Mouse (Mus musculus) myocyte (in vitro differentiated cells): ENCODE data around the gene Nexn. TPM values are rescaled to one million over a fixed set of nuclear protein-coding genes. Genes with fewer than 3 reads are reported as not detected.

Experiments used
- H3K27me3 ChIP-seq: one replicate; pipeline ENCODE4 v1.6.1; 2011; ENCODE audit not compliant: control insufficient read depth, insufficient read depth, insufficient read length
- H3K36me3 ChIP-seq: one replicate; pipeline ENCODE4 v1.6.1; 2011; ENCODE audit not compliant: control insufficient read depth, insufficient read depth
- H3K4me2 ChIP-seq: one replicate; pipeline ENCODE4 v1.6.1; 2011; ENCODE audit warnings: low read depth, control low read depth
- H3K4me3 ChIP-seq: one replicate; pipeline ENCODE4 v1.5.1; 2011; ENCODE audit warnings: mild to moderate bottlenecking, control low read depth, moderate library complexity
- H3K79me2 ChIP-seq: one replicate; pipeline ENCODE4 v1.6.1; 2011; ENCODE audit not compliant: control insufficient read depth, insufficient read depth
- H3ac ChIP-seq: one replicate; pipeline ENCODE4 v1.6.1; 2011; ENCODE audit not compliant: control insufficient read depth, insufficient read length
- CEBPB ChIP-seq: IDR thresholded peaks from 2 replicates; pipeline ENCODE4 v1.6.1; 2011; ENCODE audit warnings: mild to moderate bottlenecking, moderate library complexity; ENCODE audit not compliant: poor library complexity, insufficient read depth, severe bottlenecking
- E2F4 ChIP-seq: IDR thresholded peaks from one replicate; pipeline ENCODE4 v1.6.1; 2011; ENCODE audit warnings: mild to moderate bottlenecking, control low read depth, moderate library complexity; ENCODE audit not compliant: insufficient read depth
- MAX ChIP-seq: IDR thresholded peaks from one replicate; pipeline ENCODE4 v1.6.1; 2011; ENCODE audit warnings: low read depth, mild to moderate bottlenecking, control low read depth
- MYOD1 ChIP-seq, 3 experiments: IDR thresholded peaks; one replicate each; pipeline ENCODE4 v1.6.1; 2011; ENCODE audit warnings: control low read depth in 2 of 3, low read depth in 2 of 3, mild to moderate bottlenecking in 2 of 3, moderate library complexity in 1 of 3; ENCODE audit not compliant: insufficient read length in 2 of 3, control insufficient read depth in 1 of 3
- MYOG ChIP-seq, 3 experiments: IDR thresholded peaks; one replicate each; pipeline ENCODE4 v1.6.1; 2011; ENCODE audit warnings: control low read depth in 2 of 3, low read depth in 2 of 3, mild to moderate bottlenecking in 2 of 3; ENCODE audit not compliant: insufficient read length in 2 of 3, control insufficient read depth in 1 of 3, insufficient read depth in 1 of 3
- POLR2A ChIP-seq: IDR thresholded peaks from one replicate; pipeline ENCODE4 v1.6.1; 2011; ENCODE audit warnings: low read depth, mild to moderate bottlenecking, control low read depth, moderate library complexity; ENCODE audit not compliant: insufficient read length
- POLR2AphosphoS2 ChIP-seq: IDR thresholded peaks from one replicate; pipeline ENCODE4 v1.6.1; 2011; ENCODE audit warnings: low read depth, control low read depth; ENCODE audit not compliant: insufficient read length
- REST ChIP-seq: IDR thresholded peaks from one replicate; pipeline ENCODE4 v1.6.1; 2011; ENCODE audit warnings: mild to moderate bottlenecking, control low read depth, moderate library complexity; ENCODE audit not compliant: insufficient read depth, insufficient read length
- SRF ChIP-seq: IDR thresholded peaks from one replicate; pipeline ENCODE4 v1.6.1; 2011; ENCODE audit warnings: low read depth; ENCODE audit not compliant: control insufficient read depth, insufficient read length
- TCF12 ChIP-seq: IDR thresholded peaks from one replicate; pipeline ENCODE4 v1.6.1; 2011; ENCODE audit warnings: mild to moderate bottlenecking, control low read depth; ENCODE audit not compliant: poor library complexity, insufficient read depth, severe bottlenecking
- TCF3 ChIP-seq: IDR thresholded peaks from one replicate; pipeline ENCODE4 v1.6.1; 2011; ENCODE audit warnings: low read depth, control low read depth; ENCODE audit not compliant: insufficient read length
- USF1 ChIP-seq: IDR thresholded peaks from one replicate; pipeline ENCODE4 v1.6.1; 2011; ENCODE audit warnings: low read depth, mild to moderate bottlenecking, control low read depth, moderate library complexity
- polyA plus RNA-seq: library from polyadenylated mRNA; unstranded; fragments of >200 nt; fragmentation: generic; extraction: Trizol; gene quantifications from one replicate; pipeline ENCODE4 v1.2.1, GENCODE M21; 2012; ENCODE audit warnings: missing spikeins

Nexn gene
- polyA plus RNA-seq, 1 experiment: 24.9 TPM

GRCm38 (mm10) chr3:152305080-152305479 is 38.9 kb upstream of the Nexn start:
- Histone ChIP-seq H3K79me2 (no peaks in the 10 kb centered on the region), H3K4me2 (peak overlapping the region; percentile 9), H3ac (no peak overlapping the region), H3K36me3 (no peaks in the 10 kb centered on the region), H3K27me3 (no peaks in the 10 kb centered on the region), H3K4me3 (no peak overlapping the region)
- no peak for TF ChIP-seq TCF3
- peak in 1 of 3 experiments; percentile 18 for TF ChIP-seq MYOD1 (IDR thresholded peaks at IDR 0.05; ENCODE audit: control insufficient read depth in 1 of 3, insufficient read length in 2 of 3, low read depth in 2 of 3)
- TF ChIP-seq MYOG (IDR thresholded peaks at IDR 0.05; ENCODE audit: control insufficient read depth in 1 of 3, insufficient read depth in 1 of 3, insufficient read length in 2 of 3, low read depth in 2 of 3): peak in 1 of 3 experiments; percentile 22

GRCm38 (mm10) chr3:152304093-152304815 is 38.1 kb upstream of the Nexn start:
- H3ac ChIP-seq: no peak overlapping the region
- H3K4me3 ChIP-seq: no peak overlapping the region
- no peaks in the 10 kb centered on the region for H3K36me3 ChIP-seq
- H3K4me2 ChIP-seq: peak overlapping the region; percentile 41
- H3K27me3 ChIP-seq: no peaks in the 10 kb centered on the region
- TF ChIP-seq TCF3 (no peak), TCF12 (peak; percentile 30), MYOG (IDR thresholded peaks at IDR 0.05; ENCODE audit: control insufficient read depth in 1 of 3, insufficient read depth in 1 of 3, insufficient read length in 2 of 3, low read depth in 2 of 3) (peak in 1 of 3 experiments; percentile 15)
- H3K79me2 ChIP-seq: no peaks in the 10 kb centered on the region

- Histone ChIP-seq H3ac (no peak overlapping the region), H3K27me3 (no peaks in the 10 kb centered on the region), H3K4me3 (no peak overlapping the region), H3K36me3 (no peaks in the 10 kb centered on the region), H3K79me2 (no peaks in the 10 kb centered on the region), H3K4me2 (no peak overlapping the region)
- no peak for TF ChIP-seq POLR2AphosphoS2
- TF ChIP-seq CEBPB: no peak
- TF ChIP-seq E2F4: no peak
Measured at GRCm38 (mm10) chr3:152302991-152303390, 36.8 kb upstream of the Nexn start.

- no peak for TF ChIP-seq MYOD1 (IDR thresholded peaks at IDR 0.05; ENCODE audit: control insufficient read depth in 1 of 3, insufficient read length in 2 of 3, low read depth in 2 of 3)
- no peak for TF ChIP-seq TCF12
- TF ChIP-seq REST: no peak
- TF ChIP-seq USF1: no peak
- no peak for TF ChIP-seq E2F4
- TF ChIP-seq MYOG (IDR thresholded peaks at IDR 0.05; ENCODE audit: control insufficient read depth in 1 of 3, insufficient read depth in 1 of 3, insufficient read length in 2 of 3, low read depth in 2 of 3): no peak
- no peak for TF ChIP-seq POLR2AphosphoS2
- TF ChIP-seq MAX: no peak
- TF ChIP-seq SRF: no peak
- no peak for TF ChIP-seq TCF3
- TF ChIP-seq POLR2A: no peak
- TF ChIP-seq CEBPB: no peak
- Histone ChIP-seq H3K79me2 (no peaks in the 10 kb centered on the region), H3K4me3 (no peak overlapping the region)
Measured at GRCm38 (mm10) chr3:152300376-152301337, 34.5 kb upstream of the Nexn start.

GRCm38 (mm10) chr3:152295896-152296295 is 29.7 kb upstream of the Nexn start:
- no peak overlapping the region for H3ac ChIP-seq
- no peak overlapping the region for H3K4me3 ChIP-seq
- no peaks in the 10 kb centered on the region for H3K36me3 ChIP-seq
- TF ChIP-seq E2F4 (no peak), MYOG (IDR thresholded peaks at IDR 0.05; ENCODE audit: control insufficient read depth in 1 of 3, insufficient read depth in 1 of 3, insufficient read length in 2 of 3, low read depth in 2 of 3) (no peak), MYOD1 (IDR thresholded peaks at IDR 0.05; ENCODE audit: control insufficient read depth in 1 of 3, insufficient read length in 2 of 3, low read depth in 2 of 3) (no peak), MAX (no peak), CEBPB (no peak), SRF (no peak), POLR2A (no peak)
- no peak overlapping the region for H3K4me2 ChIP-seq
- no peaks in the 10 kb centered on the region for H3K27me3 ChIP-seq
- H3K79me2 ChIP-seq: no peaks in the 10 kb centered on the region

More at GRCm38 (mm10) chr3:152300376-152301337, 34.5 kb upstream of the Nexn start:
- no peaks in the 10 kb centered on the region for H3K36me3 ChIP-seq
- H3ac ChIP-seq: no peak overlapping the region
- no peaks in the 10 kb centered on the region for H3K27me3 ChIP-seq
- H3K4me2 ChIP-seq: no peak overlapping the region
